Comparison of ENCODE assay signal across 21 mouse cellular contexts in the genomic region with DNA sequence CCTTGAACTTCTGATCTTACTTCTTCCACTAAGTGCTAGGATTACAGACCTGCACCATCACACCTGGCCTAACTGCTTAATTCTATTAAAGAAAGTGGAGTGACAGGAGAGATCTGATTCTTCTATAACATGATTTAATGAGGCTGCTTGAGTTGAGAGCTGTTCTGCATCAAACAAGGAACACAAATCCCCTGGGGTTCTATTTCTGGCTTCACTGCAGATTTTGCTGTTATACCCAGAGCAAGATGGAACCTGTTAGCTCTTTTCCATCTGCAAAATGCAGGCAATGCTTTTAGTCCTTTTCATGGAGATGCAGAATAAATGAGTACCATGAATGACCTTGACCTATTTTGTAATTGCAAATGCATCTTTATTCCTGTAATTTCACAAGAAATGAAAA.
A peak's percentile ranks its signal among the peaks of the same experiment; 100 is the strongest.
DNase-seq lines count a peak whose midpoint lies in the region; ATAC-seq and TF ChIP-seq lines count a peak whose summit lies in the region.
"Had no signal": no experiment of that assay in that cellular context is flagged by ENCODE, and none has a peak within 500 bp of the region (broad histone marks: within the 10 kb centered on the region; RNA-seq: fewer than 3 reads in every experiment).

No protein-coding gene starts in this region.

- no peaks in the 10 kb centered on the region for H3K36me3 ChIP-seq in kidney, postnatal 0 days (ENCODE audit: insufficient read depth, low read length)
- H3K36me3 ChIP-seq: liver, embryonic 12.5 days; lung, embryonic 15.5 days; midbrain, embryonic 13.5 days; stomach, embryonic 15.5 days had no signal

- H3K27ac ChIP-seq in kidney, postnatal 0 days, result no peak overlapping the region
- H3K27ac ChIP-seq: hindbrain, embryonic 14.5 days; liver, embryonic 12.5 days; lung, embryonic 15.5 days; midbrain, embryonic 13.5 days had no signal

- TF ChIP-seq CTCF in kidney, postnatal 0 days (IDR thresholded peaks at IDR 0.05; ENCODE audit: low read depth), result no peak

- no peaks in the 10 kb centered on the region for H3K27me3 ChIP-seq in kidney, postnatal 0 days (ENCODE audit: insufficient read depth, low read length)
- H3K27me3 ChIP-seq: lung, embryonic 15.5 days; midbrain, embryonic 13.5 days; stomach, embryonic 15.5 days had no signal

- no peak for ATAC-seq in kidney, postnatal 0 days (replicated peaks; ENCODE audit: low FRiP score, low read depth)
- no peak for ATAC-seq in granulocyte monocyte progenitor cell, adult 5-6 weeks (replicated peaks; ENCODE audit: poor library complexity, severe bottlenecking)
- ATAC-seq: intestine, postnatal 0 days; liver, embryonic 12.5 days; midbrain, embryonic 13.5 days had no signal

- H3K9ac ChIP-seq in kidney, postnatal 0 days (ENCODE audit: low read depth, low read length), result no peak overlapping the region
- H3K9ac ChIP-seq: hindbrain, embryonic 14.5 days; liver, embryonic 12.5 days; lung, embryonic 15.5 days; midbrain, embryonic 13.5 days; stomach, embryonic 15.5 days had no signal

- DNase-seq in embryo, embryonic 11 days, result peak; percentile 45
- no peak for DNase-seq in embryo, embryonic 9.5 days (ENCODE audit: extremely low spot score)
- peak; percentile 59 for DNase-seq in kidney, postnatal 0 days (ENCODE audit: low spot score)
- DNase-seq in kidney, adult 8-10 months, result no peak
- peak; percentile 1 for DNase-seq in urinary bladder, postnatal 14 days (ENCODE audit: low spot score)
- no peak for DNase-seq in urinary bladder, adult 2 months (ENCODE audit: low spot score)
- DNase-seq in spleen, postnatal 4 days (ENCODE audit: low spot score in 2 of 2), result no peak
- DNase-seq: adrenal gland, postnatal 10 days; cerebellum, adult 18-20 months; gastrocnemius, postnatal 14 days; heart, postnatal 14 days; kidney, postnatal 14 days; spleen, adult 18-20 months had no signal

- no peak overlapping the region for H3K4me3 ChIP-seq in kidney, postnatal 0 days (replicated peaks; ENCODE audit: low read depth, low read length)
- H3K4me3 ChIP-seq: liver, embryonic 12.5 days; lung, embryonic 15.5 days; midbrain, embryonic 13.5 days; stomach, embryonic 15.5 days had no signal

- 0 out of 2 replicates have a peak, but pooled peaks cover 4% of the 10 kb centered on the region for H3K4me1 ChIP-seq in kidney, postnatal 0 days (replicated peaks; ENCODE audit: insufficient read depth, low read length)
- H3K4me1 ChIP-seq: liver, embryonic 12.5 days; lung, embryonic 15.5 days; midbrain, embryonic 13.5 days; stomach, embryonic 15.5 days had no signal

- no peak overlapping the region for H3K4me2 ChIP-seq in kidney, postnatal 0 days (ENCODE audit: low read length)
- H3K4me2 ChIP-seq: heart, embryonic 11.5 days; hindbrain, embryonic 14.5 days; liver, embryonic 12.5 days; lung, embryonic 15.5 days; midbrain, embryonic 13.5 days; stomach, embryonic 15.5 days had no signal

- no peaks in the 10 kb centered on the region for H3K9me3 ChIP-seq in kidney, postnatal 0 days (replicated peaks; ENCODE audit: low read length)
- H3K9me3 ChIP-seq: liver, embryonic 12.5 days; lung, embryonic 15.5 days; midbrain, embryonic 13.5 days; stomach, embryonic 15.5 days had no signal

Comparison
In these comparisons a context has a peak if more than half of its experiments do, and no peak if none do; other contexts are left out.
1. DNase-seq: peak in embryo, embryonic 11 days (single experiment), kidney, postnatal 0 days (single experiment) and urinary bladder, postnatal 14 days (single experiment); none in embryo, embryonic 9.5 days (single experiment), kidney, adult 8-10 months (0 of 2), urinary bladder, adult 2 months (single experiment) and spleen, postnatal 4 days (0 of 2).